Comparison of ENCODE assay signal across 8 mouse cellular contexts in the genomic region with DNA sequence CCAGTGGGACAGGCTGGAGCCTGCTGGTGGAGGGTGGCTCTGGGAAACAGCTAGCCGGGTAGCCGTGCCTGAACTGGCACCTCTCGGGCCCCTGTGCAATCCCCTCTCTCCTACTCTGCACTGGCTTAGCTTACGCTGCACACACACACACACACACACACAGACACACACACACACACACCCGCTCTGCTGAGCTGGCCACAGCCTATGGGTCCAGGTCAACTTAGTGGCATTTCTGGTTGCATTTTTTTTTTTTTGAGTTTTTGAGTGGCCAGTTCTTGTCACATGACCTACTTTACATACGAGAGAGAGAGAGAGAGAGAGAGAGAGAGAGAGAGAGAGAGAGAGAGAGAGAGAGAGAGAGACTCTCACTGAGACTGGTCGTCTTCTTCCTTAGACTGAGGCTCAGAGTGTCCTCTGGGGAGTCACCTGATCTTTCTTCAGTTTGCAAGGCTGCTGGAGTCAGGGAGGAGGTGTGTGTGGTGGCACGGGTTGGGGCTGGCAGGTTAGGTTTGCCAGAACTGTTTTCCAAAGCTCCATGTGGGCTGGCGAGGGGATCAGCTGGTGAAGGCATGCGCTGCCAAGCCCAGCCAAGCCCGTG. TPM values are rescaled to one million over a fixed set of nuclear protein-coding genes. Genes with fewer than 3 reads are reported as not detected.
DNase-seq lines count a peak whose midpoint lies in the region; ATAC-seq lines count a peak whose summit lies in the region.

No protein-coding gene starts in this region.

- H3K4me1 ChIP-seq in embryonic facial prominence, embryonic 10.5 days: peaks cover 98% of the 10 kb centered on the region
- H3K4me1 ChIP-seq in limb, embryonic 13.5 days: peaks cover 85% of the 10 kb centered on the region

- no peaks in the 10 kb centered on the region for H3K9me3 ChIP-seq in embryonic facial prominence, embryonic 10.5 days
- no peaks in the 10 kb centered on the region for H3K9me3 ChIP-seq in limb, embryonic 13.5 days

- H3K4me3 ChIP-seq in embryonic facial prominence, embryonic 10.5 days: peak overlapping the region; percentile 16
- H3K4me3 ChIP-seq in limb, embryonic 13.5 days: peak overlapping the region; percentile 16; the same call in 1 of the 2 replicates

- no peaks in the 10 kb centered on the region for H3K27me3 ChIP-seq in embryonic facial prominence, embryonic 10.5 days (replicated peaks; ENCODE audit: low read depth, poor library complexity, severe bottlenecking)
- H3K27me3 ChIP-seq in limb, embryonic 13.5 days: no peaks in the 10 kb centered on the region

- ATAC-seq in limb, embryonic 13.5 days (ENCODE audit: low FRiP score, low read depth): no peak
- no peak for ATAC-seq in erythroid progenitor cell, adult 5-6 weeks (replicated peaks; ENCODE audit: low FRiP score, poor library complexity, severe bottlenecking)

- H3K4me2 ChIP-seq in limb, embryonic 13.5 days (replicated peaks): peak overlapping the region; percentile 79

- H3K27ac ChIP-seq in embryonic facial prominence, embryonic 10.5 days (replicated peaks): peak overlapping the region; percentile 77
- peak overlapping the region; percentile 52; the same call in 1 of the 2 replicates for H3K27ac ChIP-seq in limb, embryonic 13.5 days

- H3K36me3 ChIP-seq in embryonic facial prominence, embryonic 10.5 days (replicated peaks): peaks cover 23% of the 10 kb centered on the region
- H3K36me3 ChIP-seq in limb, embryonic 13.5 days: peaks cover 27% of the 10 kb centered on the region

- peak overlapping the region; percentile 45; the same call in 1 of the 2 replicates for H3K9ac ChIP-seq in limb, embryonic 13.5 days

- DNase-seq in heart, adult 9 months (ENCODE audit: low spot score in 2 of 2): peak; percentile 30 to 40
- DNase-seq in heart, adult 18-20 months: no peak
- DNase-seq in A20 (ENCODE audit: low read depth, low spot score): peak; percentile 13
- peak; percentile 49 for DNase-seq in embryonic facial prominence, embryonic 10.5 days (ENCODE audit: low spot score)
- DNase-seq in adrenal gland, postnatal 25 days: no peak
- DNase-seq in layer of hippocampus, adult 8-10 months (ENCODE audit: low spot score in 2 of 2): no peak

- WGBS in embryonic facial prominence, embryonic 10.5 days: 40% methylated on average over 11 of the region's 11 CpGs
- WGBS in limb, embryonic 13.5 days: 30% methylated on average over 11 of the region's 11 CpGs

RNA-seq across cellular contexts. Expression of a gene that starts 3.9 kb away (rescaled TPM):
- total RNA-seq in heart, adult 18-20 months (2021): 10 to 100 TPM; 86.8 to 98.2 TPM
- 50.6 and 51.8 TPM in 2 replicates for polyA plus RNA-seq in embryonic facial prominence, embryonic 10.5 days (2016; fragmentation: Nextera tagmentation; extraction: Ambion mirVana)
- polyA plus RNA-seq in limb, embryonic 13.5 days (2015; fragmentation: Nextera tagmentation; extraction: Ambion mirVana): 61.2 and 65.4 TPM in 2 replicates
- total RNA-seq in erythroid progenitor cell, adult 5-6 weeks (2015; ENCODE audit: low replicate concordance): 27.4 and 32.3 TPM in 2 replicates
- 41.3 and 44.3 TPM in 2 replicates for total RNA-seq in erythroid progenitor cell, adult 5-6 weeks (2017; ENCODE audit: low replicate concordance)
- total RNA-seq in adrenal gland, postnatal 25 days (2021): 157 and 195 TPM in 2 replicates
- total RNA-seq in layer of hippocampus, adult 8-10 months (2022): 100 to 1,000 TPM; 221 to 238 (median 233) TPM

Comparison
In these comparisons a context has a peak if more than half of its experiments do, and no peak if none do; other contexts are left out.
1. DNase-seq: peak in heart, adult 9 months (2 of 2), A20 (single experiment) and embryonic facial prominence, embryonic 10.5 days (single experiment); none in heart, adult 18-20 months (0 of 2), adrenal gland, postnatal 25 days (single experiment) and layer of hippocampus, adult 8-10 months (0 of 2).